Mouse (Mus musculus): ENCODE measurements around the gene Cux1. TPM values are rescaled to one million over a fixed set of nuclear protein-coding genes. Genes with fewer than 3 reads are reported as not detected.

Gene Cux1
- polyA plus RNA-seq, 1 experiment = 42.1 TPM

GRCm38 (mm10) chr5:136421885-136422284 lies 145.4 kb downstream of the Cux1 start:
- no peak for TF ChIP-seq POLR2A (IDR thresholded peaks at IDR 0.05; ENCODE audit: low read depth, low read length)
- TF ChIP-seq CTCF (IDR thresholded peaks at IDR 0.05; ENCODE audit: extremely low read depth, insufficient read length, insufficient replicate concordance, low read depth, low read length) = no peak
- Histone ChIP-seq H3K27me3 (ENCODE audit: control insufficient read depth, insufficient read depth, low read length) (no peaks in the 10 kb centered on the region), H3K4me3 (ENCODE audit: low read depth, low read length) (no peak overlapping the region), H3K27ac (ENCODE audit: insufficient read depth, low read depth, low read length) (no peak overlapping the region), H3K4me1 (ENCODE audit: control insufficient read depth, insufficient read depth, insufficient read length, low read length) (no peaks in the 10 kb centered on the region), H3K36me3 (ENCODE audit: control insufficient read depth, insufficient read depth, low read length) (no peaks in the 10 kb centered on the region)
- WGBS = 69% methylated on average over 3 of the region's 3 CpGs

- H3K27ac ChIP-seq (ENCODE audit: insufficient read depth, low read depth, low read length) = no peak overlapping the region
- WGBS = 86% methylated on average over 3 of the region's 3 CpGs
- H3K4me3 ChIP-seq (ENCODE audit: low read depth, low read length) = no peak overlapping the region
- H3K4me1 ChIP-seq (ENCODE audit: control insufficient read depth, insufficient read depth, insufficient read length, low read length) = no peaks in the 10 kb centered on the region
- H3K36me3 ChIP-seq (ENCODE audit: control insufficient read depth, insufficient read depth, low read length) = no peaks in the 10 kb centered on the region
- no peaks in the 10 kb centered on the region for H3K27me3 ChIP-seq (ENCODE audit: control insufficient read depth, insufficient read depth, low read length)
- TF ChIP-seq CTCF (IDR thresholded peaks at IDR 0.05; ENCODE audit: extremely low read depth, insufficient read length, insufficient replicate concordance, low read depth, low read length) (no peak), POLR2A (IDR thresholded peaks at IDR 0.05; ENCODE audit: low read depth, low read length) (no peak)
Measured at GRCm38 (mm10) chr5:136421316-136421715, 146.0 kb downstream of the Cux1 start.

GRCm38 (mm10) chr5:136420342-136420741 lies 146.9 kb downstream of the Cux1 start:
- Histone ChIP-seq H3K27ac (ENCODE audit: insufficient read depth, low read depth, low read length) (no peak overlapping the region), H3K36me3 (ENCODE audit: control insufficient read depth, insufficient read depth, low read length) (no peaks in the 10 kb centered on the region), H3K4me3 (ENCODE audit: low read depth, low read length) (no peak overlapping the region), H3K27me3 (ENCODE audit: control insufficient read depth, insufficient read depth, low read length) (no peaks in the 10 kb centered on the region), H3K4me1 (ENCODE audit: control insufficient read depth, insufficient read depth, insufficient read length, low read length) (no peaks in the 10 kb centered on the region)
- TF ChIP-seq POLR2A (IDR thresholded peaks at IDR 0.05; ENCODE audit: low read depth, low read length) (no peak), CTCF (IDR thresholded peaks at IDR 0.05; ENCODE audit: extremely low read depth, insufficient read length, insufficient replicate concordance, low read depth, low read length) (no peak)
- WGBS = 69% methylated on average over 3 of the region's 3 CpGs

GRCm38 (mm10) chr5:136417891-136418290 lies 149.4 kb downstream of the Cux1 start:
- no peaks in the 10 kb centered on the region for H3K27me3 ChIP-seq (ENCODE audit: control insufficient read depth, insufficient read depth, low read length)
- TF ChIP-seq POLR2A (IDR thresholded peaks at IDR 0.05; ENCODE audit: low read depth, low read length) (no peak), CTCF (IDR thresholded peaks at IDR 0.05; ENCODE audit: extremely low read depth, insufficient read length, insufficient replicate concordance, low read depth, low read length) (no peak)
- no peaks in the 10 kb centered on the region for H3K4me1 ChIP-seq (ENCODE audit: control insufficient read depth, insufficient read depth, insufficient read length, low read length)
- 73% methylated on average over 4 of the region's 4 CpGs for WGBS
- no peaks in the 10 kb centered on the region for H3K36me3 ChIP-seq (ENCODE audit: control insufficient read depth, insufficient read depth, low read length)
- H3K4me3 ChIP-seq (ENCODE audit: low read depth, low read length) = no peak overlapping the region
- H3K27ac ChIP-seq (ENCODE audit: insufficient read depth, low read depth, low read length) = no peak overlapping the region

GRCm38 (mm10) chr5:136414479-136414878 lies 152.8 kb downstream of the Cux1 start:
- TF ChIP-seq POLR2A (IDR thresholded peaks at IDR 0.05; ENCODE audit: low read depth, low read length) = no peak
- no peak for TF ChIP-seq CTCF (IDR thresholded peaks at IDR 0.05; ENCODE audit: extremely low read depth, insufficient read length, insufficient replicate concordance, low read depth, low read length)
- H3K4me1 ChIP-seq (ENCODE audit: control insufficient read depth, insufficient read depth, insufficient read length, low read length) = no peaks in the 10 kb centered on the region
- no peak overlapping the region for H3K27ac ChIP-seq (ENCODE audit: insufficient read depth, low read depth, low read length)
- no peaks in the 10 kb centered on the region for H3K36me3 ChIP-seq (ENCODE audit: control insufficient read depth, insufficient read depth, low read length)
- H3K4me3 ChIP-seq (ENCODE audit: low read depth, low read length) = no peak overlapping the region
- WGBS = 81% methylated on average over 2 of the region's 2 CpGs
- no peaks in the 10 kb centered on the region for H3K27me3 ChIP-seq (ENCODE audit: control insufficient read depth, insufficient read depth, low read length)

- no peaks in the 10 kb centered on the region for H3K27me3 ChIP-seq (ENCODE audit: control insufficient read depth, insufficient read depth, low read length)
- 69% methylated on average over 7 of the region's 7 CpGs for WGBS
- H3K36me3 ChIP-seq (ENCODE audit: control insufficient read depth, insufficient read depth, low read length) = peaks cover 2% of the 10 kb centered on the region; the same call in 1 of the 2 replicates
- no peaks in the 10 kb centered on the region for H3K4me1 ChIP-seq (ENCODE audit: control insufficient read depth, insufficient read depth, insufficient read length, low read length)
- no peak overlapping the region for H3K27ac ChIP-seq (ENCODE audit: insufficient read depth, low read depth, low read length)
- no peak overlapping the region for H3K4me3 ChIP-seq (ENCODE audit: low read depth, low read length)
- TF ChIP-seq CTCF (IDR thresholded peaks at IDR 0.05; ENCODE audit: extremely low read depth, insufficient read length, insufficient replicate concordance, low read depth, low read length) (no peak), POLR2A (IDR thresholded peaks at IDR 0.05; ENCODE audit: low read depth, low read length) (no peak)
Measured at GRCm38 (mm10) chr5:136410681-136411181, 156.6 kb downstream of the Cux1 start.

GRCm38 (mm10) chr5:136406357-136406756 lies 160.9 kb downstream of the Cux1 start:
- no peak overlapping the region for H3K4me3 ChIP-seq (ENCODE audit: low read depth, low read length)
- TF ChIP-seq CTCF (IDR thresholded peaks at IDR 0.05; ENCODE audit: extremely low read depth, insufficient read length, insufficient replicate concordance, low read depth, low read length) (no peak), POLR2A (IDR thresholded peaks at IDR 0.05; ENCODE audit: low read depth, low read length) (no peak)
- H3K4me1 ChIP-seq (ENCODE audit: control insufficient read depth, insufficient read depth, insufficient read length, low read length) = peaks cover 7% of the 10 kb centered on the region
- peaks cover 2% of the 10 kb centered on the region; the same call in 1 of the 2 replicates for H3K36me3 ChIP-seq (ENCODE audit: control insufficient read depth, insufficient read depth, low read length)
- H3K27ac ChIP-seq (ENCODE audit: insufficient read depth, low read depth, low read length) = no peak overlapping the region
- H3K27me3 ChIP-seq (ENCODE audit: control insufficient read depth, insufficient read depth, low read length) = no peaks in the 10 kb centered on the region
